Mouse (Mus musculus) mesoderm, embryonic 11.5 days (tissue): ENCODE measurements around the gene Kdsr.

Source experiments
- DNase-seq: peaks from one replicate; pipeline ENCODE4 v3.0.0-alpha.2; 2012; ENCODE audit warnings: low read depth, low spot score

Gene Kdsr

GRCm38 (mm10) chr1:106759572-106760435 is at the start of gene Kdsr:
Kdsr (minus strand) TSS chr1:106759727.
- DNase-seq, result peak; percentile 96

- no peak for DNase-seq
Observed at GRCm38 (mm10) chr1:106799931-106800330, 40.4 kb upstream of the Kdsr start.

- no peak for DNase-seq
Observed at GRCm38 (mm10) chr1:106799406-106799805, 39.9 kb upstream of the Kdsr start.

GRCm38 (mm10) chr1:106796987-106797779 is 37.7 kb upstream of the Kdsr start:
- no peak for DNase-seq

- DNase-seq, result peak; percentile 97
Observed at GRCm38 (mm10) chr1:106796542-106796924, 37.0 kb upstream of the Kdsr start, which contains the start of gene Vps4b. Vps4b (minus strand) TSS chr1:106796728.

GRCm38 (mm10) chr1:106795634-106796541 is 36.4 kb upstream of the Kdsr start:
- no peak for DNase-seq

GRCm38 (mm10) chr1:106774896-106775295 is 15.4 kb upstream of the Kdsr start:
- DNase-seq, result no peak

- no peak for DNase-seq
Observed at GRCm38 (mm10) chr1:106774092-106774491, 14.6 kb upstream of the Kdsr start.

- no peak for DNase-seq
Observed at GRCm38 (mm10) chr1:106768773-106769172, 9.2 kb upstream of the Kdsr start.

- no peak for DNase-seq
Observed at GRCm38 (mm10) chr1:106765771-106766170, 6.2 kb upstream of the Kdsr start.

- no peak for DNase-seq
Observed at GRCm38 (mm10) chr1:106764846-106765245, 5.3 kb upstream of the Kdsr start.

GRCm38 (mm10) chr1:106764281-106764680 is 4.8 kb upstream of the Kdsr start:
- no peak for DNase-seq

GRCm38 (mm10) chr1:106760750-106761149 is 1.2 kb upstream of the Kdsr start:
- DNase-seq, result no peak

GRCm38 (mm10) chr1:106758734-106759571 is 574 bp downstream of the Kdsr start:
- DNase-seq, result peak; percentile 29

GRCm38 (mm10) chr1:106756633-106757032 is 2.9 kb downstream of the Kdsr start:
- no peak for DNase-seq

GRCm38 (mm10) chr1:106752013-106752412 is 7.5 kb downstream of the Kdsr start:
- DNase-seq, result no peak

GRCm38 (mm10) chr1:106750656-106751055 is 8.9 kb downstream of the Kdsr start:
- no peak for DNase-seq

- no peak for DNase-seq
Observed at GRCm38 (mm10) chr1:106748555-106749315, 10.8 kb downstream of the Kdsr start.

GRCm38 (mm10) chr1:106742980-106743379 is 16.5 kb downstream of the Kdsr start:
- DNase-seq, result no peak

GRCm38 (mm10) chr1:106740735-106741134 is 18.8 kb downstream of the Kdsr start:
- DNase-seq, result no peak
